Mouse (Mus musculus) embryonic facial prominence, embryonic 10.5 days (tissue): ENCODE results near the gene AL732309.1. TPM values are rescaled to one million over a fixed set of nuclear protein-coding genes. Genes with fewer than 3 reads are reported as not detected.
"Not testable (repeated sequence)": the region's sequence is repeated elsewhere in the genome, so short reads cannot be mapped to it uniquely, and the experiment has no call there.

Experiments used
- DNase-seq: peaks from one replicate; pipeline ENCODE4 v3.0.0-alpha.2; 2017; ENCODE audit warnings: low spot score
- H3K27ac ChIP-seq: fragments of 300-500 bp; sonication (generic); replicated peaks from 2 replicates; pipeline ENCODE4 v1.5.1; 2016; ENCODE audit warnings: mild to moderate bottlenecking
- H3K27me3 ChIP-seq: fragments of 300-500 bp; sonication (generic); replicated peaks from 2 replicates; pipeline ENCODE4 v1.6.1; 2016; ENCODE audit warnings: low read depth, mild to moderate bottlenecking; ENCODE audit not compliant: poor library complexity, severe bottlenecking
- H3K36me3 ChIP-seq: fragments of 300-500 bp; sonication (generic); replicated peaks from 2 replicates; pipeline ENCODE4 v1.6.1; 2016; ENCODE audit warnings: mild to moderate bottlenecking, moderate library complexity
- H3K4me1 ChIP-seq: fragments of 300-500 bp; sonication (generic); 2 replicates; pipeline ENCODE4 v1.6.1; 2016
- H3K4me3 ChIP-seq: fragments of 300-500 bp; sonication (generic); 2 replicates; pipeline ENCODE4 v1.5.1; 2016; ENCODE audit warnings: mild to moderate bottlenecking, moderate library complexity
- H3K9me3 ChIP-seq: fragments of 300-500 bp; sonication (generic); 2 replicates; pipeline ENCODE4 v1.6.1; 2016; ENCODE audit warnings: mild to moderate bottlenecking
- WGBS: fragments of 180-500 bp; shearing (Covaris S2); methylation state at CpG from one replicate; pipeline ENCODE4 v1.1.7; 2016; 5-methylcytosine and 5-hydroxymethylcytosine counted together
- polyA plus RNA-seq: library from polyadenylated mRNA; unstranded; fragments of >200 nt; fragmentation: Nextera tagmentation; extraction: Ambion mirVana; gene quantifications from 2 replicates; pipeline ENCODE4 v1.2.1, GENCODE M21; 2016

The AL732309.1 gene
- polyA plus RNA-seq, 1 experiment from 2014 or later, result 6.3 TPM

GRCm38 (mm10) chr2:25264851-25265250 lies 18.2 kb upstream of the AL732309.1 start:
- Histone ChIP-seq H3K27me3 (peaks cover 28% of the 10 kb centered on the region), H3K4me3 (peak overlapping the region; percentile 29; the same call in 1 of the 2 replicates), H3K36me3 (peaks cover 31% of the 10 kb centered on the region), H3K4me1 (peaks cover 52% of the 10 kb centered on the region), H3K27ac (no peak overlapping the region), H3K9me3 (no peaks in the 10 kb centered on the region)
- WGBS, result 73% methylated on average over 3 of the region's 3 CpGs
- no peak for DNase-seq

GRCm38 (mm10) chr2:25264286-25264660 lies 17.6 kb upstream of the AL732309.1 start:
- DNase-seq, result no peak
- no peak overlapping the region for H3K27ac ChIP-seq
- peaks cover 25% of the 10 kb centered on the region for H3K36me3 ChIP-seq
- peaks cover 28% of the 10 kb centered on the region for H3K27me3 ChIP-seq
- H3K4me1 ChIP-seq, result peaks cover 52% of the 10 kb centered on the region
- no peaks in the 10 kb centered on the region for H3K9me3 ChIP-seq
- 78% methylated on average over 5 of the region's 5 CpGs for WGBS
- peak overlapping the region; percentile 85 for H3K4me3 ChIP-seq

- no peak overlapping the region for H3K27ac ChIP-seq
- WGBS, result 19% methylated on average over 12 of the region's 12 CpGs
- H3K36me3 ChIP-seq, result peaks cover 20% of the 10 kb centered on the region
- H3K4me3 ChIP-seq, result peak overlapping the region; percentile 85
- H3K27me3 ChIP-seq, result peaks cover 28% of the 10 kb centered on the region
- peaks cover 52% of the 10 kb centered on the region for H3K4me1 ChIP-seq
- DNase-seq, result no peak
- no peaks in the 10 kb centered on the region for H3K9me3 ChIP-seq
Observed at GRCm38 (mm10) chr2:25263623-25264285, 17.1 kb upstream of the AL732309.1 start.

- Histone ChIP-seq H3K4me1 (peaks cover 52% of the 10 kb centered on the region), H3K36me3 (peaks cover 12% of the 10 kb centered on the region), H3K4me3 (peak overlapping the region; percentile 85), H3K27me3 (peaks cover 28% of the 10 kb centered on the region), H3K9me3 (no peaks in the 10 kb centered on the region), H3K27ac (peak overlapping the region; percentile 78)
- under 1% methylated on average over 82 of the region's 82 CpGs for WGBS
- peak; percentile 64 for DNase-seq
Observed at GRCm38 (mm10) chr2:25262795-25263622, 16.3 kb upstream of the AL732309.1 start.

GRCm38 (mm10) chr2:25262291-25262767 lies 15.7 kb upstream of the AL732309.1 start, which contains the start of gene Tprn:
Gene Tprn, plus strand, starts transcription at chr2:25262618.
- H3K36me3 ChIP-seq, result peaks cover 6% of the 10 kb centered on the region; the same call in 1 of the 2 replicates
- peak within 1 kb of the TSS; percentile 78 for H3K27ac ChIP-seq
- H3K4me3 ChIP-seq, result peak within 1 kb of the TSS; percentile 85
- WGBS, result under 1% methylated on average over 39 of the region's 39 CpGs
- peak; percentile 95 for DNase-seq
- H3K27me3 ChIP-seq, result peaks cover 28% of the 10 kb centered on the region
- H3K9me3 ChIP-seq, result no peaks in the 10 kb centered on the region
- H3K4me1 ChIP-seq, result peaks cover 52% of the 10 kb centered on the region

GRCm38 (mm10) chr2:25261870-25262269 lies 15.2 kb upstream of the AL732309.1 start:
- no peaks in the 10 kb centered on the region for H3K9me3 ChIP-seq
- H3K4me3 ChIP-seq, result peak overlapping the region; percentile 85
- H3K36me3 ChIP-seq, result peaks cover 2% of the 10 kb centered on the region; the same call in 1 of the 2 replicates
- WGBS, result 51% methylated on average over 12 of the region's 12 CpGs
- H3K27me3 ChIP-seq, result peaks cover 28% of the 10 kb centered on the region
- H3K4me1 ChIP-seq, result peaks cover 47% of the 10 kb centered on the region
- H3K27ac ChIP-seq, result peak overlapping the region; percentile 78
- no peak for DNase-seq

- H3K9me3 ChIP-seq, result no peaks in the 10 kb centered on the region
- WGBS, result 53% methylated on average over 2 of the region's 2 CpGs
Observed at GRCm38 (mm10) chr2:25258887-25259286, 12.2 kb upstream of the AL732309.1 start.

GRCm38 (mm10) chr2:25257250-25257649 lies 10.6 kb upstream of the AL732309.1 start:
- H3K9me3 ChIP-seq, H3K27me3 ChIP-seq, DNase-seq, H3K27ac ChIP-seq, H3K4me3 ChIP-seq: not testable (repeated sequence)
- 89% methylated on average over 5 of the region's 5 CpGs for WGBS
- Histone ChIP-seq H3K4me1 (peaks cover 27% of the 10 kb centered on the region), H3K36me3 (peaks cover 14% of the 10 kb centered on the region)

More at GRCm38 (mm10) chr2:25258887-25259286, 12.2 kb upstream of the AL732309.1 start:
- Histone ChIP-seq H3K36me3 (no peaks in the 10 kb centered on the region), H3K4me1 (peaks cover 39% of the 10 kb centered on the region), H3K27ac (no peak overlapping the region), H3K27me3 (peaks cover 14% of the 10 kb centered on the region), H3K4me3 (no peak overlapping the region)
- DNase-seq, result no peak

- peak overlapping the region; percentile 99 for H3K4me3 ChIP-seq
- DNase-seq, result peak; percentile 43
- peaks cover 21% of the 10 kb centered on the region for H3K36me3 ChIP-seq
- not testable (repeated sequence) for H3K27me3 ChIP-seq, H3K27ac ChIP-seq, H3K9me3 ChIP-seq
- WGBS, result 65% methylated on average over 12 of the region's 12 CpGs
- H3K4me1 ChIP-seq, result peaks cover 20% of the 10 kb centered on the region
Observed at GRCm38 (mm10) chr2:25256443-25257109, 9.9 kb upstream of the AL732309.1 start.

GRCm38 (mm10) chr2:25255284-25255779 lies 8.7 kb upstream of the AL732309.1 start, which contains the start of gene Tmem203:
Gene Tmem203, plus strand, starts transcription at chr2:25255439.
- Histone ChIP-seq H3K27me3 (no peaks in the 10 kb centered on the region), H3K9me3 (no peaks in the 10 kb centered on the region), H3K27ac (peak within 1 kb of the TSS; percentile 93), H3K36me3 (peaks cover 33% of the 10 kb centered on the region), H3K4me1 (peaks cover 20% of the 10 kb centered on the region), H3K4me3 (peak within 1 kb of the TSS; percentile 99)
- under 1% methylated on average over 39 of the region's 39 CpGs for WGBS
- DNase-seq, result peak; percentile 95

- peaks cover 63% of the 10 kb centered on the region for H3K36me3 ChIP-seq
- 83% methylated on average over 1 of the region's 1 CpGs for WGBS
Observed at GRCm38 (mm10) chr2:25252331-25252730, 5.7 kb upstream of the AL732309.1 start.

GRCm38 (mm10) chr2:25244144-25244543 lies 2.5 kb downstream of the AL732309.1 start:
- 90% methylated on average over 4 of the region's 4 CpGs for WGBS
- Histone ChIP-seq H3K27ac (no peak overlapping the region), H3K4me3 (no peak overlapping the region), H3K9me3 (no peaks in the 10 kb centered on the region), H3K27me3 (peaks cover 44% of the 10 kb centered on the region), H3K4me1 (peaks cover 33% of the 10 kb centered on the region), H3K36me3 (peaks cover 44% of the 10 kb centered on the region)
- DNase-seq, result no peak

More at GRCm38 (mm10) chr2:25252331-25252730, 5.7 kb upstream of the AL732309.1 start:
- no peaks in the 10 kb centered on the region for H3K9me3 ChIP-seq
- no peak overlapping the region for H3K4me3 ChIP-seq
- H3K4me1 ChIP-seq, result peaks cover 20% of the 10 kb centered on the region
- no peaks in the 10 kb centered on the region for H3K27me3 ChIP-seq
- no peak for DNase-seq
- H3K27ac ChIP-seq, result no peak overlapping the region
